Mouse (Mus musculus) cerebellum, adult 8-10 months (tissue): ENCODE results near the gene Dgcr8.

Experiments used
- DNase-seq: peaks from one replicate; pipeline ENCODE4 v3.0.0; 2022

Gene Dgcr8

GRCm38 (mm10) chr16:18248433-18249363, 40.3 kb downstream of the Dgcr8 start, which contains the start of the genes Trmt2a and Ranbp1:
TSS of gene Trmt2a (plus strand) at chr16:18248679.
TSS of gene Ranbp1 (minus strand) at chr16:18248732.
- peak; percentile 97 for DNase-seq

- DNase-seq = no peak
Measured at GRCm38 (mm10) chr16:18247521-18248399, 41.3 kb downstream of the Dgcr8 start.

GRCm38 (mm10) chr16:18241581-18241980, 47.5 kb downstream of the Dgcr8 start:
- DNase-seq = no peak

- no peak for DNase-seq
Measured at GRCm38 (mm10) chr16:18236676-18237501, 52.2 kb downstream of the Dgcr8 start.

GRCm38 (mm10) chr16:18235389-18236065, 53.5 kb downstream of the Dgcr8 start:
- DNase-seq = peak; percentile 64

GRCm38 (mm10) chr16:18234671-18235388, 54.2 kb downstream of the Dgcr8 start, which contains the start of gene Zdhhc8:
TSS of gene Zdhhc8 (minus strand) at chr16:18235136.
- peak; percentile 71 for DNase-seq

GRCm38 (mm10) chr16:18233919-18234670, 55.0 kb downstream of the Dgcr8 start:
- DNase-seq = no peak

GRCm38 (mm10) chr16:18233451-18233850, 55.6 kb downstream of the Dgcr8 start:
- no peak for DNase-seq

GRCm38 (mm10) chr16:18231451-18231850, 57.6 kb downstream of the Dgcr8 start:
- no peak for DNase-seq

GRCm38 (mm10) chr16:18231047-18231446, 58.0 kb downstream of the Dgcr8 start:
- no peak for DNase-seq

GRCm38 (mm10) chr16:18230617-18231016, 58.4 kb downstream of the Dgcr8 start:
- no peak for DNase-seq

- peak; percentile 64 for DNase-seq
Measured at GRCm38 (mm10) chr16:18229622-18230021, 59.4 kb downstream of the Dgcr8 start.

- DNase-seq = peak; percentile 63
Measured at GRCm38 (mm10) chr16:18228856-18229255, 60.2 kb downstream of the Dgcr8 start.

- no peak for DNase-seq
Measured at GRCm38 (mm10) chr16:18227897-18228422, 61.1 kb downstream of the Dgcr8 start.

- no peak for DNase-seq
Measured at GRCm38 (mm10) chr16:18227187-18227586, 61.9 kb downstream of the Dgcr8 start.

GRCm38 (mm10) chr16:18222188-18222587, 66.9 kb downstream of the Dgcr8 start:
- no peak for DNase-seq

- DNase-seq = no peak
Measured at GRCm38 (mm10) chr16:18221543-18221898, 67.5 kb downstream of the Dgcr8 start.

GRCm38 (mm10) chr16:18220856-18221542, 68.0 kb downstream of the Dgcr8 start:
- DNase-seq = no peak

- DNase-seq = no peak
Measured at GRCm38 (mm10) chr16:18220001-18220400, 69.0 kb downstream of the Dgcr8 start.
